Mouse (Mus musculus) brain, embryonic 18.5 days (tissue): ENCODE measurements around the gene Noa1.

Experiments used
- DNase-seq: peaks from one replicate; pipeline ENCODE4 v3.0.0-alpha.2; 2012; ENCODE audit warnings: low read depth, low spot score

Noa1 gene

GRCm38 (mm10) chr5:77290606-77291005, 19.3 kb downstream of the Noa1 start:
- DNase-seq = no peak

GRCm38 (mm10) chr5:77289686-77290085, 20.2 kb downstream of the Noa1 start:
- no peak for DNase-seq

GRCm38 (mm10) chr5:77287901-77288300, 22.0 kb downstream of the Noa1 start:
- DNase-seq = no peak

GRCm38 (mm10) chr5:77286904-77287303, 23.0 kb downstream of the Noa1 start:
- DNase-seq = no peak

GRCm38 (mm10) chr5:77285685-77286084, 24.2 kb downstream of the Noa1 start:
- no peak for DNase-seq

GRCm38 (mm10) chr5:77282242-77282641, 27.6 kb downstream of the Noa1 start:
- no peak for DNase-seq

GRCm38 (mm10) chr5:77281518-77282174, 28.2 kb downstream of the Noa1 start:
- no peak for DNase-seq

- DNase-seq = no peak
Measured at GRCm38 (mm10) chr5:77277204-77277603, 32.7 kb downstream of the Noa1 start.

- no peak for DNase-seq
Measured at GRCm38 (mm10) chr5:77275950-77276349, 33.9 kb downstream of the Noa1 start.

GRCm38 (mm10) chr5:77273151-77273550, 36.7 kb downstream of the Noa1 start:
- no peak for DNase-seq

GRCm38 (mm10) chr5:77269399-77269798, 40.5 kb downstream of the Noa1 start:
- DNase-seq = no peak

- no peak for DNase-seq
Measured at GRCm38 (mm10) chr5:77267957-77268624, 41.8 kb downstream of the Noa1 start.

GRCm38 (mm10) chr5:77267441-77267840, 42.4 kb downstream of the Noa1 start:
- no peak for DNase-seq

GRCm38 (mm10) chr5:77266886-77267401, 42.9 kb downstream of the Noa1 start:
- no peak for DNase-seq

- DNase-seq = no peak
Measured at GRCm38 (mm10) chr5:77266066-77266885, 43.6 kb downstream of the Noa1 start.

GRCm38 (mm10) chr5:77265671-77266065, 44.2 kb downstream of the Noa1 start:
- no peak for DNase-seq

GRCm38 (mm10) chr5:77265081-77265670, 44.7 kb downstream of the Noa1 start, which contains the start of gene Rest:
Rest (plus strand) TSS chr5:77265491.
- DNase-seq = no peak

- DNase-seq = no peak
Measured at GRCm38 (mm10) chr5:77262105-77262504, 47.8 kb downstream of the Noa1 start.

GRCm38 (mm10) chr5:77261137-77261536, 48.7 kb downstream of the Noa1 start:
- DNase-seq = no peak

- no peak for DNase-seq
Measured at GRCm38 (mm10) chr5:77260141-77260540, 49.7 kb downstream of the Noa1 start.

- DNase-seq = no peak
Measured at GRCm38 (mm10) chr5:77259315-77259714, 50.6 kb downstream of the Noa1 start.

- DNase-seq = no peak
Measured at GRCm38 (mm10) chr5:77257603-77258002, 52.3 kb downstream of the Noa1 start.
